ENCODE assay signal across 14 mouse cellular contexts in the genomic region with DNA sequence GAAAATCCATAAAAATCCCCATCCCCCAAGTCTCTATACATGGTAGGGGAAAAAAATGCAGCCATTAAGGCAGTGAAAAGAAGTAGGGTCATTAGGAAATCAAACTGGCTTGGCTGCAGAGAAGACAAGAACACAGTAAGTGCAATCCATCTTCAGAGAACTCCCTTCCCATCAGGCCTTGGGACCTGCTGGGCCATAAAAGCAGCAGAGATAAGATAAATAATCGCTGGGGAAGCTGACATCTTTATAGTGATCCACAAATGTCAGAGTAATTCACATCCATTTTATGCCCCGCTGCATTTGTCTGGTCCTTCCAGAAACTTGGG. TPM values are rescaled to one million over a fixed set of nuclear protein-coding genes. Genes with fewer than 3 reads are reported as not detected.
DNase-seq lines count a peak whose midpoint lies in the region; ATAC-seq lines count a peak whose summit lies in the region.
"Had no signal": no experiment of that assay in that cellular context is flagged by ENCODE, and none has a peak within 500 bp of the region (broad histone marks: within the 10 kb centered on the region; RNA-seq: fewer than 3 reads in every experiment).

No protein-coding gene starts in this region.

- 58% methylated on average over 2 of the region's 2 CpGs for WGBS in hindbrain, embryonic 12.5 days
- WGBS in hindbrain, embryonic 11.5 days = 67% methylated on average over 2 of the region's 2 CpGs

- no peaks in the 10 kb centered on the region for H3K27me3 ChIP-seq in hindbrain, embryonic 12.5 days
- H3K27me3 ChIP-seq in hindbrain, embryonic 11.5 days (ENCODE audit: control insufficient read depth, insufficient read depth, low read length) = no peaks in the 10 kb centered on the region
- H3K27me3 ChIP-seq: limb, embryonic 12.5 days had no signal

- H3K9me3 ChIP-seq in hindbrain, embryonic 12.5 days (replicated peaks) = no peaks in the 10 kb centered on the region
- H3K9me3 ChIP-seq in hindbrain, embryonic 11.5 days (ENCODE audit: control insufficient read depth, low read length) = no peaks in the 10 kb centered on the region
- H3K9me3 ChIP-seq: limb, embryonic 12.5 days had no signal

- H3K4me1 ChIP-seq in hindbrain, embryonic 12.5 days = peaks cover 16% of the 10 kb centered on the region
- no peaks in the 10 kb centered on the region for H3K4me1 ChIP-seq in hindbrain, embryonic 11.5 days (replicated peaks; ENCODE audit: control insufficient read depth, insufficient read depth, low read length)

- no peak overlapping the region for H3K4me2 ChIP-seq in hindbrain, embryonic 12.5 days (replicated peaks)
- H3K4me2 ChIP-seq in hindbrain, embryonic 11.5 days (replicated peaks; ENCODE audit: low read depth, low read length) = no peak overlapping the region
- H3K4me2 ChIP-seq: heart, embryonic 11.5 days; limb, embryonic 12.5 days had no signal

- no peak for ATAC-seq in hindbrain, embryonic 12.5 days (ENCODE audit: low FRiP score)
- no peak; the same call in 1 of the 2 replicates for ATAC-seq in hindbrain, embryonic 11.5 days (ENCODE audit: low FRiP score)
- ATAC-seq: liver, postnatal 0 days had no signal

- DNase-seq in hindbrain, embryonic 11.5 days (ENCODE audit: low spot score) = no peak
- DNase-seq in retina, postnatal 1 day = peak; percentile 34
- no peak for DNase-seq in retina, embryonic 14.5 days (ENCODE audit: low spot score)
- DNase-seq in kidney, postnatal 4 days = peak; percentile 5 to 16
- DNase-seq in ovary, postnatal 10 days (ENCODE audit: low spot score) = no peak
- no peak for DNase-seq in gastrocnemius, adult 18-20 months (ENCODE audit: low spot score)
- DNase-seq: liver, postnatal 0 days; right cerebral cortex, postnatal 25 days had no signal

- H3K36me3 ChIP-seq in hindbrain, embryonic 12.5 days = no peaks in the 10 kb centered on the region
- H3K36me3 ChIP-seq in hindbrain, embryonic 11.5 days (ENCODE audit: control insufficient read depth, insufficient read depth, low read length) = no peaks in the 10 kb centered on the region
- H3K36me3 ChIP-seq: limb, embryonic 12.5 days had no signal

- H3K9ac ChIP-seq in hindbrain, embryonic 12.5 days = no peak overlapping the region
- H3K9ac ChIP-seq in hindbrain, embryonic 11.5 days (ENCODE audit: low read depth, low read length) = no peak overlapping the region
- H3K9ac ChIP-seq: limb, embryonic 12.5 days; liver, postnatal 0 days had no signal

- no peak overlapping the region for H3K4me3 ChIP-seq in hindbrain, embryonic 12.5 days
- H3K4me3 ChIP-seq in hindbrain, embryonic 11.5 days (ENCODE audit: low read depth, low read length) = no peak overlapping the region
- H3K4me3 ChIP-seq: erythroblast, embryonic 14.5 days; limb, embryonic 12.5 days had no signal

- H3K27ac ChIP-seq in hindbrain, embryonic 12.5 days = 0 out of 2 replicates have a peak overlapping the region, but pooled peaks have one; percentile 37
- no peak overlapping the region for H3K27ac ChIP-seq in hindbrain, embryonic 11.5 days (ENCODE audit: low read depth, low read length)
- H3K27ac ChIP-seq: limb, embryonic 12.5 days had no signal

RNA-seq across cellular contexts. Expression of a gene that starts 44.7 kb away (rescaled TPM):
- polyA plus RNA-seq in hindbrain, embryonic 12.5 days (2016; fragmentation: Nextera tagmentation; extraction: Ambion mirVana) = 3.5 and 4.5 TPM in 2 replicates
- 1.7 and 1.9 TPM in 2 replicates for polyA plus RNA-seq in hindbrain, embryonic 11.5 days (2014; fragmentation: Nextera tagmentation; extraction: Ambion mirVana)
- not detected for total RNA-seq in gastrocnemius, adult 18-20 months (2021)
- total RNA-seq: gastrocnemius, adult 8-10 months; megakaryocyte progenitor cell, adult 5-6 weeks had no signal

Comparison
In these comparisons a context has a peak if more than half of its experiments do, and no peak if none do; other contexts are left out.
1. DNase-seq: peak in retina, postnatal 1 day (single experiment) and kidney, postnatal 4 days (2 of 2); none in hindbrain, embryonic 11.5 days (single experiment), retina, embryonic 14.5 days (single experiment), ovary, postnatal 10 days (single experiment) and gastrocnemius, adult 18-20 months (single experiment).